Mouse (Mus musculus): ENCODE data around the gene Lipf.

The Lipf gene

DNA sequence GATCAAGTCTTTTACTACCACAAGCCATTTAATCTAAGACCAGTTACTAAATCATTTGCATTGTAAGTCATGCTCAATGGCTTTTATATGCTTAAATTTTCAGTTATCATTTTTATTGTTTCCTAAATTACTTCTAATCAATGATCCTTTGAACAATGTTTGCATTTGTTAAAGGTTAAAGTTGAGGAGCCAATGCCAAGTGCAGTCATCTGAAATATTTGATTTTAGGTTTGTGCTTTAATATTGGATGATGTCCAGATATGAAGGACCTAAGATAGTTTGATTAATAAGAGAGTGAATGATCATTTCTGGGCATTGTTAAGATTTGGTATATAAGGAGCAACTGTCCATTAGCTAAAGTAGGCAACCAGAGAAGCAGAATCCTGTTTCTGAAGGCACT, at the start of gene Lipf:
Lipf (plus strand) TSS at position 301 of the 400 bp plus-strand sequence.
- no peak for DNase-seq (ENCODE audit: low read depth, low spot score)

DNA sequence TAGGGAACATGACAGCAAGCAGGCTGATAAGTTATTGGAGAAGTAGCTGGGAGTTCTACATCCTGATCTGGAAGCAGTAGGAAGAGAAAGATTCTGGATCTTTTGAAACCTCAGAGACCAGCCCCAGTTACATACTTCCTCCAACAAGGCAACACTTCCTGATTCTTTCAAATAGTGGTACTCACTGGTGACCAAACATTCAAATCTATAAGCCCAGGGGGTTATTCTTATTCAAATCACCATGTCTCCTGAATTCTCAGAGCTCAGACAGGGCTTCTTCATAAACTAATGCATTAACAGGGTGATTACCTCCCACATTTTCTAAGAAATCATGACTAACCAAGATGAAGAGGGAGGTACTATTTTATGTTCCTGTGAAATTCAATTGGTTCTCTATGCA, 36.9 kb upstream of the Lipf start:
- peak; percentile 7 for DNase-seq (ENCODE audit: low read depth, low spot score)

DNA sequence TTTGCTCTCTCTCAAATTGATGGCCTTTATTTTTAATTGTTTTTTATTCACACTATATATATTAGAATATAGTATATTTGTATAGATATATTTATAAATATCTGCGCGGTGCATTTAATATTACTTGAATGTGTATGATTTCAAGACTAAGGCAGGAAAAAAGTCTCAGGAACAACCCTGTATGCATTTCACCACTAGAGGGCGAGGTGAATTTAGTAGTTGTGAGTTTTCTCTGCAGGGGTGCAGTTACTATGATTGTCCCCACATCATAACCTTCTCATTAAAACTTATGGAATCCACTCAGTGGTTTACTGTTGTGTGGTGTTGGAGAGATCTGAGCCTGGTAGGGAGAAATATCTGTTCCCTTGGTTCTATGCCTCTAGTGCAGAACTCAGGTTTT, 18.0 kb downstream of the Lipf start:
- DNase-seq (ENCODE audit: low read depth, low spot score): peak; percentile 7

DNA sequence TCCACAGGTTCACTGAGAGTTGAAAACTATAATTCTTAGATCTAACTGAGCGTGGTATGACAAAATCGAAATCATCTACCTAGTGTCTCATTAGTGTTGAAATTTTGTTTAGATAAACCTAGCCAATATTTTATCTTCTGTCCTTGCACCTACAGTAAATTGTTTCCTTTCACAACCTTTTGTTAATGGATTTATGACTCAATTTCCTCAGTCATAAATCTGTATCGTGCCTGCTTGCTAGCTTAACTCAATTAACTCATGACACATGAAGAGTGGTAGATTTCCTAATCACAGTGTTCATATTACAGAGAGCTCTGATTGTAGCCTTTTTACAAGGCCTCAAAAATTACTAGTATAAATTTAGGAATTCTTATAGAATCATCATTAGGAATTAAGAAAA, 22.1 kb downstream of the Lipf start:
- no peak for DNase-seq (ENCODE audit: low read depth, low spot score)

- no peak for DNase-seq (ENCODE audit: low read depth, low spot score)
Observed at GRCm38 (mm10) chr19:34008002-34008401, 47.0 kb downstream of the Lipf start, which contains the start of gene Lipk. Gene Lipk (plus strand): TSS chr19:34008290.

- no peak for DNase-seq (ENCODE audit: low read depth, low spot score)
Observed at GRCm38 (mm10) chr19:34021440-34022172, 60.6 kb downstream of the Lipf start.

GRCm38 (mm10) chr19:34022759-34023158, 61.8 kb downstream of the Lipf start:
- DNase-seq (ENCODE audit: low read depth, low spot score): peak; percentile 3
